Comparison of ENCODE assay signal across 9 mouse cellular contexts in the genomic region with DNA sequence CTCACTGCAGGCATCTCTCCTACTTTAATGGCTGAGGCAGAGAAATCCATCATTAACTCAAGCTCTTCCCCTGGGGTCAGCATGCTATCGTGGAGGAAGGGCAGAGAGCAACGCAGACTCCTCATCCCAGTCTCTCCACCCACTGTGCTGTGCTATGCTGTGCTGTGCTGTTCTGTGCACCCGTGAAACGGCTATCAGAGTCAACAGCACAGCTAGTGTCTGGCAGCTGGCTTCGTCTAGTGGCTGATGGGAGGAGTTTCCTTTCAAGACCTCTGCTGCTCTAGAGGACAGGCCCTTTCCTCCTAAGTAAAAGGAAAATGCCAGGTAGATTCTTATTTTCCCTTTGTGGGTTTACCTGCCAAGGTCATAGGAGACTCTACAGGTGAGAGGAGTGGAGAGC. TPM values are rescaled to one million over a fixed set of nuclear protein-coding genes. Genes with fewer than 3 reads are reported as not detected.
DNase-seq lines count a peak whose midpoint lies in the region; ATAC-seq lines count a peak whose summit lies in the region.
"Had no signal": no experiment of that assay in that cellular context is flagged by ENCODE, and none has a peak within 500 bp of the region (broad histone marks: within the 10 kb centered on the region; RNA-seq: fewer than 3 reads in every experiment).

No protein-coding gene starts in this region.

- H3K4me3 ChIP-seq in intestine, embryonic 14.5 days (ENCODE audit: low read depth, low read length) = no peak overlapping the region
- H3K4me3 ChIP-seq in forebrain, embryonic 16.5 days (replicated peaks; ENCODE audit: low read length) = no peak overlapping the region
- H3K4me3 ChIP-seq: limb, embryonic 15.5 days had no signal

- DNase-seq in frontal cortex, adult 2 months (ENCODE audit: extremely low spot score in 1 of 2, low spot score in 1 of 2) = no peak
- DNase-seq in R1 (ENCODE audit: low read depth, low spot score) = peak; percentile 58
- DNase-seq in intestine, embryonic 14.5 days (ENCODE audit: low spot score) = no peak
- peak; percentile 33 for DNase-seq in lung, postnatal 36 days
- no peak for DNase-seq in right cerebral cortex, adult 18-20 months
- no peak for DNase-seq in layer of hippocampus, adult 9-10 months (ENCODE audit: low spot score)

- no peak overlapping the region for H3K4me2 ChIP-seq in intestine, embryonic 14.5 days (ENCODE audit: low read length)
- no peak overlapping the region for H3K4me2 ChIP-seq in forebrain, embryonic 16.5 days (ENCODE audit: low read length)
- H3K4me2 ChIP-seq: limb, embryonic 15.5 days had no signal

- H3K9ac ChIP-seq in intestine, embryonic 14.5 days (ENCODE audit: low read length) = no peak overlapping the region
- no peak overlapping the region for H3K9ac ChIP-seq in forebrain, embryonic 16.5 days (replicated peaks; ENCODE audit: low read depth, low read length)
- H3K9ac ChIP-seq: limb, embryonic 15.5 days had no signal

- peak overlapping the region; percentile 64; the same call in 1 of the 2 replicates for H3K27ac ChIP-seq in intestine, embryonic 14.5 days (ENCODE audit: low read depth)
- no peak overlapping the region for H3K27ac ChIP-seq in forebrain, embryonic 16.5 days (ENCODE audit: low read length)

- H3K36me3 ChIP-seq in intestine, embryonic 14.5 days (ENCODE audit: control insufficient read depth, insufficient read depth, low read length) = no peaks in the 10 kb centered on the region
- H3K36me3 ChIP-seq in forebrain, embryonic 16.5 days (ENCODE audit: control insufficient read depth, insufficient read depth) = no peaks in the 10 kb centered on the region
- H3K36me3 ChIP-seq: limb, embryonic 15.5 days had no signal

- 13% methylated on average over 5 of the region's 5 CpGs for WGBS in intestine, embryonic 14.5 days
- WGBS in forebrain, embryonic 16.5 days = 42% methylated on average over 5 of the region's 5 CpGs

- no peaks in the 10 kb centered on the region for H3K9me3 ChIP-seq in intestine, embryonic 14.5 days (ENCODE audit: control insufficient read depth, low read length)
- no peaks in the 10 kb centered on the region for H3K9me3 ChIP-seq in forebrain, embryonic 16.5 days (ENCODE audit: control insufficient read depth, low read length)
- H3K9me3 ChIP-seq: limb, embryonic 15.5 days had no signal

- ATAC-seq in frontal cortex, adult (ENCODE audit: low TSS enrichment) = 0 out of 2 replicates have a peak, but pooled peaks have one; percentile 27
- ATAC-seq in intestine, embryonic 14.5 days (replicated peaks; ENCODE audit: low FRiP score, low TSS enrichment, low read depth) = no peak
- no peak for ATAC-seq in forebrain, embryonic 16.5 days

- no peaks in the 10 kb centered on the region for H3K27me3 ChIP-seq in intestine, embryonic 14.5 days (replicated peaks; ENCODE audit: control insufficient read depth, insufficient read depth, low read length)
- H3K27me3 ChIP-seq in forebrain, embryonic 16.5 days (replicated peaks; ENCODE audit: control insufficient read depth, insufficient read depth, low read length) = no peaks in the 10 kb centered on the region
- H3K27me3 ChIP-seq: limb, embryonic 15.5 days had no signal

- H3K4me1 ChIP-seq in intestine, embryonic 14.5 days (replicated peaks; ENCODE audit: control insufficient read depth, insufficient read depth, low read length) = peaks cover 50% of the 10 kb centered on the region
- peaks cover 5% of the 10 kb centered on the region for H3K4me1 ChIP-seq in forebrain, embryonic 16.5 days (replicated peaks; ENCODE audit: control insufficient read depth, insufficient read depth, low read length)

RNA-seq across cellular contexts. Expression of gene Spred2, which starts 38.6 kb away (rescaled TPM):
- 41.5 and 42.5 TPM in 2 replicates for polyA plus RNA-seq in frontal cortex, adult 2 months (2012; rRNA removed)
- 7.2 and 8.4 TPM in 2 replicates for polyA plus RNA-seq in intestine, embryonic 14.5 days (2014; fragmentation: Nextera tagmentation; extraction: Ambion mirVana)
- polyA plus RNA-seq in forebrain, embryonic 16.5 days (2015; fragmentation: Nextera tagmentation; extraction: Ambion mirVana) = 8.4 TPM in 2 replicates

Comparison
In these comparisons a context has a peak if more than half of its experiments do, and no peak if none do; other contexts are left out.
1. DNase-seq: peak in R1 (single experiment) and lung, postnatal 36 days (single experiment); none in frontal cortex, adult 2 months (0 of 2), intestine, embryonic 14.5 days (single experiment), right cerebral cortex, adult 18-20 months (single experiment) and layer of hippocampus, adult 9-10 months (single experiment).